Mouse (Mus musculus) heart, embryonic 15.5 days (tissue): ENCODE measurements around the gene Osbpl3. TPM values are rescaled to one million over a fixed set of nuclear protein-coding genes. Genes with fewer than 3 reads are reported as not detected.

Experiments
- ATAC-seq: fragments of 200-750 bp; cut with Nextera tagmentation; replicated peaks from 2 replicates; pipeline ENCODE4 v1.8.0; 2017; ENCODE audit warnings: low read depth, moderate TSS enrichment; ENCODE audit not compliant: insufficient number of reproducible peaks, insufficient read depth, low FRiP score
- H3K27ac ChIP-seq: fragments of 300-500 bp; sonication (generic); 2 replicates; pipeline ENCODE4 v1.5.1; 2015; ENCODE audit warnings: mild to moderate bottlenecking, inconsistent platforms
- H3K27me3 ChIP-seq: fragments of 300-500 bp; sonication (generic); 2 replicates; pipeline ENCODE4 v1.6.1; 2015; ENCODE audit warnings: inconsistent platforms
- H3K36me3 ChIP-seq: fragments of 300-500 bp; sonication (generic); 2 replicates; pipeline ENCODE4 v1.6.1; 2015; ENCODE audit warnings: mild to moderate bottlenecking, inconsistent platforms
- H3K4me1 ChIP-seq: fragments of 300-500 bp; sonication (generic); replicated peaks from 2 replicates; pipeline ENCODE4 v1.6.1; 2015; ENCODE audit warnings: inconsistent platforms
- H3K4me2 ChIP-seq: fragments of 300-500 bp; sonication (generic); 2 replicates; pipeline ENCODE4 v1.6.1; 2015; ENCODE audit warnings: inconsistent platforms, mild to moderate bottlenecking, moderate library complexity
- H3K4me3 ChIP-seq: fragments of 300-500 bp; sonication (generic); 2 replicates; pipeline ENCODE4 v1.5.1; 2015; ENCODE audit warnings: mild to moderate bottlenecking, inconsistent platforms
- H3K9ac ChIP-seq: fragments of 300-500 bp; sonication (generic); 2 replicates; pipeline ENCODE4 v1.6.1; 2015; ENCODE audit warnings: mild to moderate bottlenecking, inconsistent platforms
- H3K9me3 ChIP-seq: fragments of 300-500 bp; sonication (generic); replicated peaks from 2 replicates; pipeline ENCODE4 v1.6.1; 2016; ENCODE audit warnings: inconsistent platforms
- WGBS: fragments of 180-500 bp; shearing (Covaris S2); methylation state at CpG from one replicate; pipeline ENCODE4 v1.1.7; 2015; ENCODE audit warnings: mixed read lengths; 5-methylcytosine and 5-hydroxymethylcytosine counted together
- polyA plus RNA-seq: library from polyadenylated mRNA; unstranded; fragments of >200 nt; fragmentation: Nextera tagmentation; extraction: Ambion mirVana; gene quantifications from 2 replicates; pipeline ENCODE4 v1.2.1, GENCODE M21; 2015

The Osbpl3 gene
- polyA plus RNA-seq, 1 experiment from 2014 or later = 15.8 TPM

GRCm38 (mm10) chr6:50301121-50301520 lies 154.9 kb downstream of the Osbpl3 start:
- no peak overlapping the region for H3K4me2 ChIP-seq
- H3K27me3 ChIP-seq = no peaks in the 10 kb centered on the region
- H3K9ac ChIP-seq = no peak overlapping the region
- no peak overlapping the region for H3K4me3 ChIP-seq
- no peak for ATAC-seq
- WGBS = 88% methylated on average over 7 of the region's 7 CpGs
- no peaks in the 10 kb centered on the region for H3K9me3 ChIP-seq
- H3K4me1 ChIP-seq = peaks cover 4% of the 10 kb centered on the region; the same call in 1 of the 2 replicates
- H3K36me3 ChIP-seq = peaks cover 11% of the 10 kb centered on the region; the same call in 1 of the 2 replicates
- H3K27ac ChIP-seq = no peak overlapping the region

GRCm38 (mm10) chr6:50300622-50301021 lies 155.4 kb downstream of the Osbpl3 start:
- no peaks in the 10 kb centered on the region for H3K9me3 ChIP-seq
- no peak overlapping the region for H3K9ac ChIP-seq
- no peak overlapping the region for H3K4me2 ChIP-seq
- no peak for ATAC-seq
- peaks cover 5% of the 10 kb centered on the region; the same call in 1 of the 2 replicates for H3K4me1 ChIP-seq
- H3K4me3 ChIP-seq = no peak overlapping the region
- no peak overlapping the region for H3K27ac ChIP-seq
- 83% methylated on average over 6 of the region's 6 CpGs for WGBS
- peaks cover 11% of the 10 kb centered on the region; the same call in 1 of the 2 replicates for H3K36me3 ChIP-seq
- no peaks in the 10 kb centered on the region for H3K27me3 ChIP-seq

GRCm38 (mm10) chr6:50299071-50299470 lies 156.9 kb downstream of the Osbpl3 start:
- 77% methylated on average over 7 of the region's 7 CpGs for WGBS
- Histone ChIP-seq H3K4me3 (no peak overlapping the region), H3K36me3 (peaks cover 11% of the 10 kb centered on the region; the same call in 1 of the 2 replicates), H3K27me3 (no peaks in the 10 kb centered on the region), H3K27ac (no peak overlapping the region), H3K9ac (no peak overlapping the region), H3K4me2 (no peak overlapping the region), H3K9me3 (no peaks in the 10 kb centered on the region), H3K4me1 (peaks cover 5% of the 10 kb centered on the region; the same call in 1 of the 2 replicates)
- ATAC-seq = no peak

- H3K9me3 ChIP-seq = no peaks in the 10 kb centered on the region
- no peak for ATAC-seq
- WGBS = 89% methylated on average over 9 of the region's 9 CpGs
Measured at GRCm38 (mm10) chr6:50297671-50298070, 158.3 kb downstream of the Osbpl3 start.

GRCm38 (mm10) chr6:50295136-50295535 lies 160.9 kb downstream of the Osbpl3 start:
- H3K27ac ChIP-seq = peak overlapping the region; percentile 48; the same call in 1 of the 2 replicates
- H3K4me2 ChIP-seq = no peak overlapping the region
- H3K36me3 ChIP-seq = no peaks in the 10 kb centered on the region
- no peaks in the 10 kb centered on the region for H3K27me3 ChIP-seq
- H3K4me3 ChIP-seq = no peak overlapping the region
- ATAC-seq = no peak
- H3K9me3 ChIP-seq = no peaks in the 10 kb centered on the region
- H3K9ac ChIP-seq = no peak overlapping the region
- 78% methylated on average over 10 of the region's 10 CpGs for WGBS
- H3K4me1 ChIP-seq = peaks cover 5% of the 10 kb centered on the region; the same call in 1 of the 2 replicates

More at GRCm38 (mm10) chr6:50297671-50298070, 158.3 kb downstream of the Osbpl3 start:
- H3K4me2 ChIP-seq = no peak overlapping the region
- H3K27ac ChIP-seq = no peak overlapping the region
- peaks cover 8% of the 10 kb centered on the region; the same call in 1 of the 2 replicates for H3K36me3 ChIP-seq
- H3K27me3 ChIP-seq = no peaks in the 10 kb centered on the region
- peaks cover 5% of the 10 kb centered on the region; the same call in 1 of the 2 replicates for H3K4me1 ChIP-seq
- no peak overlapping the region for H3K4me3 ChIP-seq
- H3K9ac ChIP-seq = no peak overlapping the region

GRCm38 (mm10) chr6:50294128-50294527 lies 161.9 kb downstream of the Osbpl3 start:
- Histone ChIP-seq H3K4me3 (no peak overlapping the region), H3K4me1 (peaks cover 5% of the 10 kb centered on the region; the same call in 1 of the 2 replicates), H3K9me3 (no peaks in the 10 kb centered on the region), H3K27me3 (no peaks in the 10 kb centered on the region), H3K27ac (no peak overlapping the region), H3K36me3 (no peaks in the 10 kb centered on the region), H3K4me2 (no peak overlapping the region), H3K9ac (no peak overlapping the region)
- ATAC-seq = no peak
- WGBS = 50% methylated on average over 1 of the region's 1 CpGs

GRCm38 (mm10) chr6:50291650-50292049 lies 164.4 kb downstream of the Osbpl3 start:
- no peak overlapping the region for H3K4me2 ChIP-seq
- H3K27ac ChIP-seq = no peak overlapping the region
- H3K36me3 ChIP-seq = no peaks in the 10 kb centered on the region
- no peaks in the 10 kb centered on the region for H3K27me3 ChIP-seq
- H3K9me3 ChIP-seq = no peaks in the 10 kb centered on the region
- no peak for ATAC-seq
- peaks cover 5% of the 10 kb centered on the region; the same call in 1 of the 2 replicates for H3K4me1 ChIP-seq
- no peak overlapping the region for H3K4me3 ChIP-seq
- 62% methylated on average over 4 of the region's 4 CpGs for WGBS
- no peak overlapping the region for H3K9ac ChIP-seq

GRCm38 (mm10) chr6:50286881-50287280 lies 169.1 kb downstream of the Osbpl3 start:
- Histone ChIP-seq H3K9me3 (no peaks in the 10 kb centered on the region), H3K36me3 (no peaks in the 10 kb centered on the region), H3K4me1 (no peaks in the 10 kb centered on the region), H3K4me2 (no peak overlapping the region), H3K9ac (no peak overlapping the region), H3K27ac (no peak overlapping the region), H3K4me3 (no peak overlapping the region), H3K27me3 (no peaks in the 10 kb centered on the region)
- 84% methylated on average over 3 of the region's 3 CpGs for WGBS
- no peak for ATAC-seq

GRCm38 (mm10) chr6:50279642-50280041 lies 176.4 kb downstream of the Osbpl3 start:
- H3K36me3 ChIP-seq = no peaks in the 10 kb centered on the region
- ATAC-seq = no peak

GRCm38 (mm10) chr6:50273947-50274346 lies 182.1 kb downstream of the Osbpl3 start:
- H3K9ac ChIP-seq = no peak overlapping the region
- H3K27me3 ChIP-seq = no peaks in the 10 kb centered on the region
- no peak for ATAC-seq
- H3K4me2 ChIP-seq = no peak overlapping the region
- H3K4me1 ChIP-seq = no peaks in the 10 kb centered on the region
- WGBS = 81% methylated on average over 4 of the region's 4 CpGs
- no peaks in the 10 kb centered on the region for H3K9me3 ChIP-seq
- H3K4me3 ChIP-seq = no peak overlapping the region
- H3K27ac ChIP-seq = no peak overlapping the region
- no peaks in the 10 kb centered on the region for H3K36me3 ChIP-seq

More at GRCm38 (mm10) chr6:50279642-50280041, 176.4 kb downstream of the Osbpl3 start:
- H3K27ac ChIP-seq = no peak overlapping the region
- no peak overlapping the region for H3K4me3 ChIP-seq
- H3K4me2 ChIP-seq = no peak overlapping the region
- H3K27me3 ChIP-seq = no peaks in the 10 kb centered on the region
- H3K9me3 ChIP-seq = no peaks in the 10 kb centered on the region
- H3K9ac ChIP-seq = no peak overlapping the region
- H3K4me1 ChIP-seq = no peaks in the 10 kb centered on the region
- WGBS = 88% methylated on average over 7 of the region's 7 CpGs

GRCm38 (mm10) chr6:50273416-50273815 lies 182.6 kb downstream of the Osbpl3 start:
- Histone ChIP-seq H3K4me2 (no peak overlapping the region), H3K9ac (no peak overlapping the region), H3K27me3 (no peaks in the 10 kb centered on the region), H3K9me3 (no peaks in the 10 kb centered on the region), H3K4me3 (no peak overlapping the region), H3K36me3 (no peaks in the 10 kb centered on the region), H3K27ac (no peak overlapping the region), H3K4me1 (no peaks in the 10 kb centered on the region)
- WGBS = 57% methylated on average over 1 of the region's 1 CpGs
- ATAC-seq = no peak

- no peaks in the 10 kb centered on the region for H3K9me3 ChIP-seq
- no peak for ATAC-seq
- no peak within 1 kb of the TSS for H3K4me3 ChIP-seq
- no peak within 1 kb of the TSS for H3K4me2 ChIP-seq
- WGBS = 59% methylated on average over 6 of the region's 6 CpGs
- no peaks in the 10 kb centered on the region; the same call in 1 of the 2 replicates for H3K4me1 ChIP-seq
- H3K27me3 ChIP-seq = no peaks in the 10 kb centered on the region
- no peak within 1 kb of the TSS for H3K9ac ChIP-seq
- no peaks in the 10 kb centered on the region for H3K36me3 ChIP-seq
- no peak within 1 kb of the TSS for H3K27ac ChIP-seq
Measured at GRCm38 (mm10) chr6:50263670-50264069, 192.3 kb downstream of the Osbpl3 start, which contains the start of gene Gsdme. Gene Gsdme, minus strand, starts transcription at chr6:50263862.
